Mouse (Mus musculus) olfactory bulb, adult 2 months (tissue): ENCODE data around the gene Foxc1.

Source experiments
- CTCF ChIP-seq: fragments of 200-500 bp; IDR thresholded peaks from 2 replicates; pipeline ENCODE4 v1.5.1; 2012; ENCODE audit warnings: low read depth, mild to moderate bottlenecking, low read length, moderate library complexity; ENCODE audit not compliant: insufficient read depth
- POLR2A ChIP-seq: fragments of 200-500 bp; IDR thresholded peaks from 2 replicates; pipeline ENCODE4 v1.6.1; 2012; ENCODE audit warnings: mild to moderate bottlenecking, low read depth, low read length, moderate library complexity; ENCODE audit not compliant: insufficient read depth

- no peak for TF ChIP-seq POLR2A
- no peak for TF ChIP-seq CTCF
Observed at GRCm38 (mm10) chr13:31760411-31760810, 46.0 kb upstream of the Foxc1 start.
